Mouse (Mus musculus): Measurements from ENCODE around the gene Tmem161a.

Tmem161a gene

GRCm38 (mm10) chr8:70163316-70163715, 8.8 kb upstream of the Tmem161a start:
- no peak for DNase-seq

GRCm38 (mm10) chr8:70166504-70167110, 5.5 kb upstream of the Tmem161a start:
- peak; percentile 94 for DNase-seq

- no peak for DNase-seq
Measured at GRCm38 (mm10) chr8:70170116-70170515, 2.0 kb upstream of the Tmem161a start.

GRCm38 (mm10) chr8:70170748-70171147, 1.4 kb upstream of the Tmem161a start:
- no peak for DNase-seq

GRCm38 (mm10) chr8:70171240-70171639, 916 bp upstream of the Tmem161a start:
- no peak for DNase-seq

- no peak for DNase-seq
Measured at GRCm38 (mm10) chr8:70173320-70173719, 1.2 kb downstream of the Tmem161a start.

- no peak for DNase-seq
Measured at GRCm38 (mm10) chr8:70174079-70174478, 1.9 kb downstream of the Tmem161a start.

- no peak for DNase-seq
Measured at GRCm38 (mm10) chr8:70178231-70178630, 6.1 kb downstream of the Tmem161a start.

- no peak for DNase-seq
Measured at GRCm38 (mm10) chr8:70179082-70179481, 6.9 kb downstream of the Tmem161a start.

- DNase-seq, result no peak
Measured at GRCm38 (mm10) chr8:70181212-70181902, 9.2 kb downstream of the Tmem161a start.

- no peak for DNase-seq
Measured at GRCm38 (mm10) chr8:70181903-70182252, 9.7 kb downstream of the Tmem161a start.

- no peak for DNase-seq
Measured at GRCm38 (mm10) chr8:70183194-70183593, 11.0 kb downstream of the Tmem161a start.

- no peak for DNase-seq
Measured at GRCm38 (mm10) chr8:70188707-70189106, 16.6 kb downstream of the Tmem161a start.

GRCm38 (mm10) chr8:70193238-70193637, 21.1 kb downstream of the Tmem161a start:
- DNase-seq, result no peak

- DNase-seq, result no peak
Measured at GRCm38 (mm10) chr8:70194191-70194590, 22.0 kb downstream of the Tmem161a start.

GRCm38 (mm10) chr8:70195762-70196161, 23.6 kb downstream of the Tmem161a start:
- DNase-seq, result no peak

- no peak for DNase-seq
Measured at GRCm38 (mm10) chr8:70197603-70198002, 25.4 kb downstream of the Tmem161a start.

GRCm38 (mm10) chr8:70200098-70200681, 28.0 kb downstream of the Tmem161a start:
- peak; percentile 27 for DNase-seq

GRCm38 (mm10) chr8:70201417-70201816, 29.3 kb downstream of the Tmem161a start:
- no peak for DNase-seq

GRCm38 (mm10) chr8:70203072-70203471, 30.9 kb downstream of the Tmem161a start:
- no peak for DNase-seq

GRCm38 (mm10) chr8:70204757-70205156, 32.6 kb downstream of the Tmem161a start:
- DNase-seq, result no peak

GRCm38 (mm10) chr8:70208130-70208529, 36.0 kb downstream of the Tmem161a start:
- no peak for DNase-seq

GRCm38 (mm10) chr8:70210538-70210937, 38.4 kb downstream of the Tmem161a start:
- no peak for DNase-seq

GRCm38 (mm10) chr8:70211275-70211674, 39.1 kb downstream of the Tmem161a start:
- DNase-seq, result no peak
